Mouse (Mus musculus) kidney, postnatal 36 days (tissue): ENCODE measurements around the gene Gys1.

Experiments
- DNase-seq, 2 experiments: peaks; one replicate each; pipeline ENCODE4 v3.0.0; 2021 to 2022; ENCODE audit warnings: mixed read lengths in 2 of 2

Gys1 gene

GRCm38 (mm10) chr7:45414740-45415224, 19.9 kb upstream of the Gys1 start:
- DNase-seq, result no peak

- no peak for DNase-seq
These were observed 19.0 kb upstream of the Gys1 start for GRCm38 (mm10) chr7:45415636-45416035.

- no peak for DNase-seq
These were observed 16.6 kb upstream of the Gys1 start for GRCm38 (mm10) chr7:45417962-45418492.

GRCm38 (mm10) chr7:45419859-45420614, 14.6 kb upstream of the Gys1 start:
- no peak for DNase-seq

GRCm38 (mm10) chr7:45420615-45420919, 14.1 kb upstream of the Gys1 start, which contains the start of gene Lhb:
Lhb (plus strand) TSS chr7:45420820.
- no peak for DNase-seq

GRCm38 (mm10) chr7:45421194-45421593, 13.4 kb upstream of the Gys1 start:
- no peak for DNase-seq

- DNase-seq, result no peak
These were observed 8.1 kb upstream of the Gys1 start for GRCm38 (mm10) chr7:45426556-45426955.

GRCm38 (mm10) chr7:45433835-45434202, 825 bp upstream of the Gys1 start:
- DNase-seq, result no peak

- peak; percentile 49 for DNase-seq
These were observed 394 bp downstream of the Gys1 start for GRCm38 (mm10) chr7:45435038-45435437.

- DNase-seq, result no peak
These were observed 1.8 kb downstream of the Gys1 start for GRCm38 (mm10) chr7:45436444-45436843.

- no peak for DNase-seq
These were observed 2.4 kb downstream of the Gys1 start for GRCm38 (mm10) chr7:45437046-45437445.

- DNase-seq, result peak; percentile 59
These were observed 3.1 kb downstream of the Gys1 start, which contains the start of gene Ruvbl2 for GRCm38 (mm10) chr7:45437521-45438276. Ruvbl2 (minus strand) TSS chr7:45438096.

GRCm38 (mm10) chr7:45443526-45444420, 9.1 kb downstream of the Gys1 start:
- no peak for DNase-seq

- no peak for DNase-seq
These were observed 11.9 kb downstream of the Gys1 start for GRCm38 (mm10) chr7:45446589-45446988.

GRCm38 (mm10) chr7:45447325-45447990, 12.8 kb downstream of the Gys1 start:
- DNase-seq, result peak in 1 of 2 experiments; percentile 60

- no peak for DNase-seq
These were observed 15.3 kb downstream of the Gys1 start for GRCm38 (mm10) chr7:45449974-45450373.

- DNase-seq, result peak; percentile 85 to 93
These were observed 16.8 kb downstream of the Gys1 start for GRCm38 (mm10) chr7:45451344-45451982.

- DNase-seq, result no peak
These were observed 20.3 kb downstream of the Gys1 start for GRCm38 (mm10) chr7:45454971-45455370.

GRCm38 (mm10) chr7:45455932-45456696, 21.5 kb downstream of the Gys1 start:
- peak in 1 of 2 experiments; percentile 51 for DNase-seq

- peak in 1 of 2 experiments; percentile 29 for DNase-seq
These were observed 22.1 kb downstream of the Gys1 start for GRCm38 (mm10) chr7:45456721-45457203.
